In the genomic region with DNA sequence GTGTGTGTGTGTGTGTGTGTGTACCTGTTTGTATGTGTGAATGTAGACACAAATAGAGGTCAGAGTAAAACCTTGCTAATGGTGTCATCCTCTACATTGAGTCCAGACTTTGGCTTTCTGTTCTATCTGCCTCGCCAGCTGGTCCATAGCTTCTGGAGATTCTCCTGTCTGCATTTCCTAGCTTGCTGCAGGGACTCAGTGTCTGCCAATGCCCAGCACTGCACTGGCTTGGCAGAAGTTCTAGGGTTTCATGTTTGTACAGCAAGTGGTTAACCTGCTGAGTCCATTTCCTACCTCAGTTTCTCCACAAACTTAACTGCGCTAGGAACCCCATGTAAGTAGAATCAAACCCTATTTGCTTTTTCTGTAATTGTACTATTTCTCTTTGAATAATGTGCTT, we compare ENCODE assay signal across 17 mouse cellular contexts. TPM values are rescaled to one million over a fixed set of nuclear protein-coding genes. Genes with fewer than 3 reads are reported as not detected.
DNase-seq lines count a peak whose midpoint lies in the region; ATAC-seq lines count a peak whose summit lies in the region.
"Had no signal": no experiment of that assay in that cellular context is flagged by ENCODE, and none has a peak within 500 bp of the region (broad histone marks: within the 10 kb centered on the region; RNA-seq: fewer than 3 reads in every experiment).

No protein-coding gene starts in this region.

- peak; percentile 92 for ATAC-seq in cerebellum, adult (ENCODE audit: insufficient number of reproducible peaks, low FRiP score, low TSS enrichment)
- ATAC-seq: forebrain, embryonic 14.5 days; intestine, embryonic 15.5 days had no signal

- DNase-seq in cerebellum, postnatal 4 days (ENCODE audit: low spot score in 2 of 2): no peak
- DNase-seq in cerebellum, adult 9-10 months: peak; percentile 83
- DNase-seq in cerebellum, postnatal 25 days: peak; percentile 60 to 73
- no peak for DNase-seq in gastrocnemius, postnatal 4 days (ENCODE audit: low spot score in 2 of 2)
- DNase-seq in gastrocnemius, postnatal 36 days: no peak
- DNase-seq in embryo, embryonic 10.5 days (ENCODE audit: low spot score): no peak
- DNase-seq: adrenal gland, postnatal 10 days; B cell, adult 2 months; gastrocnemius, adult 2 months; gastrocnemius, postnatal 25 days; heart, adult 18-20 months; heart, postnatal 14 days; kidney, adult 2 months had no signal

- intact Hi-C loops in gastrocnemius, postnatal 36 days (cut with DNase I): no loop called here

RNA-seq across cellular contexts. Expression of a gene that starts 25.9 kb away (rescaled TPM):
- 1 to 10 TPM in 1 of 2 experiments, under 1 TPM in 1; 0.86 to 1.2 TPM for total RNA-seq in gastrocnemius, postnatal 4 days (2021)
- total RNA-seq in gastrocnemius, postnatal 36 days (2021): under 1 TPM; 0.35 to 0.46 TPM

RNA-seq across cellular contexts. Expression of a gene that starts 26.0 kb away (rescaled TPM):
- not detected for total RNA-seq in gastrocnemius, postnatal 4 days (2021)
- total RNA-seq in gastrocnemius, postnatal 36 days (2021): not detected
- total RNA-seq: gastrocnemius, adult 2 months; gastrocnemius, postnatal 25 days; heart, adult 18-20 months; heart, postnatal 14 days; MEL had no signal

Comparison
In these comparisons a context has a peak if more than half of its experiments do, and no peak if none do; other contexts are left out.
1. DNase-seq: peak in cerebellum, adult 9-10 months (single experiment) and cerebellum, postnatal 25 days (2 of 2); none in cerebellum, postnatal 4 days (0 of 2), gastrocnemius, postnatal 4 days (0 of 2), gastrocnemius, postnatal 36 days (0 of 2) and embryo, embryonic 10.5 days (single experiment).